Mouse (Mus musculus): ENCODE data around the gene Phf21a. TPM values are rescaled to one million over a fixed set of nuclear protein-coding genes. Genes with fewer than 3 reads are reported as not detected.
A peak's percentile ranks its signal among the peaks of the same experiment; 100 is the strongest.

Gene Phf21a
- polyA plus RNA-seq, 1 experiment from 2014 or later = 44.1 TPM

DNA sequence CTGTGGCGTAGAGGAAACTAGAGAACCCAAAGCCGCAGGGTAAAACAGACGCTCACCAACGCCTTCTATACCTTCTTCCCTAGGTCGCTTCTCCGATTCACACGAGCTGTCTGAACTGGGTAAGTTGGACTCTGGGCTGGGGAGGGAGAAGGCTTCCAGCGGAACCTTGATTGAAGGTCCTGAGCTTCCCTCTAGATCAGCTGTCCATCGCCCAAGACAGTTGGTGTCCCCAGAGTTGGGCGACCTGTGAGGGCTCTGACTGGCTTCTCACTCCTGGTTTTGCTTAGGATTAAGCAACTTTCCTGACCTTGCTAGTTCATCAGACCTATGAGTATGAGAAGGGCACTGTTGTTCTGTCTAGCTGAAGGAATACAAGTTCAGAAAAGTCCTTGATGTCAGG is 282.9 kb downstream of the Phf21a start:
- Histone ChIP-seq H3K4me2 (peak overlapping the region; percentile 94), H3K27me3 (peaks cover 14% of the 10 kb centered on the region), H3K4me3 (replicated peaks) (peak overlapping the region; percentile 72), H3K4me1 (peaks cover 50% of the 10 kb centered on the region), H3K9ac (peak overlapping the region; percentile 74), H3K36me3 (replicated peaks) (peaks cover 32% of the 10 kb centered on the region), H3K27ac (peak overlapping the region; percentile 90), H3K9me3 (no peaks in the 10 kb centered on the region)
- no peak for ATAC-seq (ENCODE audit: low FRiP score)
- 18% methylated on average over 10 of the region's 10 CpGs for WGBS

DNA sequence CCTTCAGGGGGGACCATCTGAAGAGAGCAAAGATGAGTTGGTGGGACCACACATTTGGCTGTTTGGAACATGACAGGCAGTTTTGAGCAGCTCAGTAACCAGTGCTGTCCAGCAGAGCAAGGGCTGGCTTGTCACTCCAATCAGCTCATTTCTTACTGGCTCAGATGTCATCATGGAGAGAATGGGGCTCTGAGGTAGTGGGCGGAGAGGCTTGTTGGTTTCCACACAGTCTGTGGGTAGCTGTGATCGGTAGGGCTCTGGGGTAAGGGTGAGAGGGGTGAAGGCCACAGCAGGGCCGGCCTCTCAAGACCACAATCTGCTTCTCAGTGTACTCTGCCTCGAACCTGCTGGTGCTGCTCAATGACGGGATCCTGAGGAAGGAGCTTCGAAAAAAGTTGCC is 283.4 kb downstream of the Phf21a start:
- Histone ChIP-seq H3K36me3 (replicated peaks) (peaks cover 37% of the 10 kb centered on the region), H3K9me3 (no peaks in the 10 kb centered on the region), H3K27me3 (peaks cover 10% of the 10 kb centered on the region), H3K27ac (no peak overlapping the region), H3K9ac (peak overlapping the region; percentile 74), H3K4me2 (peak overlapping the region; percentile 94), H3K4me1 (peaks cover 44% of the 10 kb centered on the region), H3K4me3 (replicated peaks) (peak overlapping the region; percentile 72)
- 86% methylated on average over 6 of the region's 6 CpGs for WGBS
- ATAC-seq (ENCODE audit: low FRiP score) = no peak

DNA sequence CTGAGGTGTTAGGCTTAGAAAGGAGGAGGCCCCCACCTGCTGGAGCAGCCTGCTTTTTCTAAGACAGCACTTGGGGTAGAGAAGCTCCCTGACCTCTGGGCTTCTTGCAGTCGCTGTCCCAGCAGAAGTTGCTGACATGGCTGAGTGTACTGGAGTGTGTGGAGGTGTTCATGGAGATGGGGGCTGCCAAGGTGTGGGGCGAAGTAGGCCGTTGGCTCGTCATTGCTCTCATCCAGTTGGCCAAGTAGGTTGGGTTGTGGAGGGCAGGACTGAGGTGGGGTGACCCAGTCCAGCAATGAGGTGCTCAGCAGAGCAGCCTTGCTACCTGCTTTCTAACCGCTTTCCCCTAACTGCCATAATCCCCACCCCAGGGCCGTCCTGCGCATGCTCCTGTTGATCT is 284.4 kb downstream of the Phf21a start:
- H3K27ac ChIP-seq = no peak overlapping the region
- WGBS = 93% methylated on average over 7 of the region's 7 CpGs
- 0 out of 2 replicates have a peak, but pooled peaks cover 1% of the 10 kb centered on the region for H3K27me3 ChIP-seq
- peaks cover 47% of the 10 kb centered on the region for H3K36me3 ChIP-seq (replicated peaks)
- H3K9me3 ChIP-seq = no peaks in the 10 kb centered on the region
- no peak overlapping the region for H3K4me2 ChIP-seq
- no peak overlapping the region for H3K9ac ChIP-seq
- peaks cover 34% of the 10 kb centered on the region for H3K4me1 ChIP-seq
- no peak for ATAC-seq (ENCODE audit: low FRiP score)
- no peak overlapping the region for H3K4me3 ChIP-seq (replicated peaks)

DNA sequence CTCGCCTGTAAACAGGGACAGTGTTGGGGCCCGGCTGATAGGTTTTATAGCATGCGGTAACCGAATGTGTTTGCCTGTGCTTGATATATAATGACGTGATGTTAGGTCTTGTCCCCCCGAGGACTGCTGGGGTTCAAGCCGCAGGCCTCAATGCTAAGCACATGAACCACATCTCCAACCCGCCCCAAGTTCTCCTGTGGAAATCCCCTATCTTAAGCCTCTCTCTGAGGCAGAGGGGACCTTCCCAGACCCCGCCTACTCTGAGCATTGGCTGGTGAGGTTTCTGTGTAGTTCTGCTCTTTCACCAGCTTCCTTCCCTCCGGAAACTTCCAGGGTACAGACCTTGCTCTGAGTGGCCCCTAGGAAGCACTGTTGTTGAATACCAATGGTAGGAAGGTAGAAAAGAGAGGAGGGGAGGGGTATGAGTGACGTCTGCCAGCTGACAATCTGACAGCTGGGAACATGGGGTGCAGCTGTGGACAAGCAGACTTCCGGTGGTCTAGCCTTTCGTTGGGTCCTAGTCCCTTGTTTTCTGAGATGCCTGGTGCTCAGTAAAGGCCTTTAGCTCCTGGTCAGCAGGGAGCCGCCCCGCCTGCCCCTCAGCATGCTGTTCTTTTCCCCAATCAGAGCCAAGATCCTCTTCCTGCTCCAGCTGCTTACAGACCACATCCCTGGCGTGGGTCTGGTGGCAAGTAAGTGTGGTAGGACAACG is 287.0 kb downstream of the Phf21a start:
- H3K27ac ChIP-seq = no peak overlapping the region
- H3K27me3 ChIP-seq = no peaks in the 10 kb centered on the region
- H3K4me1 ChIP-seq = peaks cover 12% of the 10 kb centered on the region
- no peak overlapping the region for H3K9ac ChIP-seq
- 85% methylated on average over 17 of the region's 17 CpGs for WGBS
- no peaks in the 10 kb centered on the region for H3K9me3 ChIP-seq
- no peak overlapping the region for H3K4me3 ChIP-seq (replicated peaks)
- no peak overlapping the region for H3K4me2 ChIP-seq
- ATAC-seq (ENCODE audit: low FRiP score) = no peak
- peaks cover 74% of the 10 kb centered on the region for H3K36me3 ChIP-seq (replicated peaks)

DNA sequence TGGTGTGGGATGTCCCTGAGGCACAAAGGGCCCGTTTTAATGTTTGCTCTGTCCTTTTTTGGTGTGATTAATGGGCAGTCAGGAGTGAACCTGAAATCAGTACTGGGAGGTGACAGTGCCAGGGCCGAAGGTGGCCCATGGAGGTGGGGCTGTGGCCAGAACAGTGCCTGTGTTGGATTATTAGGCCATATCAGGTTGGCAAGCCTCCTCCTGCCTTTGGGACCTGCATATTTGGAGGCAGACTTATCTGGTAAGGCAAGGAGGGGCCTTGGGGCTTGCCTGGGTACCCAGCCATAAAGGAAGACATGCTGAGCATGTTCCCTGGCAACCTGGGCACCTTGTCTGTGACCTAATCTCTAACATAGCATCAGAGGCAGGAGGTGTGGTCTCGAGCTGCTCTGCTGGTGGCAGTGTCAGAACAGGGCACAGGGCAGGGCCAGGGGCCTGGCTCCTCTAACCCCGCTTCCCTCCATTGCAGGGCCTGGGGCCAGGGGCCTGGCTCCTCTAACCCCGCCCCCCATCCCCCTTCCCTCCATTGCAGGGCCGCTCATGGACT is 287.7 kb downstream of the Phf21a start:
- no peak overlapping the region for H3K27ac ChIP-seq
- WGBS = 84% methylated on average over 6 of the region's 6 CpGs
- peaks cover 80% of the 10 kb centered on the region for H3K36me3 ChIP-seq (replicated peaks)

DNA sequence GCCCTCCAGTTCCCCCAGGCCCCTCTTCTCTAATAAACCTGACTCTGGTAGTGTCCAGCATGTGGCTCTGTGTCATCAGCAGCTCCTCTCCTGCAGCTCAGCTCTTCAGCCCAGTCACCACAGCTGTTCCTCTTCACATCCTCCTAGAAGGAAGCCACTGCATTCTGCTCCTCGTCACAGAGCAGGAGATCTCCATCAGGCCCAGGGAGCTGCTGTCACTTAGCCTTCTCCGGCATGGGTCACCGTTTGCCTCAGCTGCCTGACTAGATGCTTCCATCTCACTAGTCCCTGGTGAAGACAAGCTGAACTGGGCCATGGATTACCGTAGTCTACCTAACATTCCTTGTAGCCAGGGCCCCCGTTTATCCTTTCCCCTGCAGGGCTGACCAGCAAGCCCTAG is 288.2 kb downstream of the Phf21a start:
- Histone ChIP-seq H3K4me2 (no peak overlapping the region), H3K4me3 (replicated peaks) (no peak overlapping the region), H3K4me1 (peaks cover 5% of the 10 kb centered on the region), H3K36me3 (replicated peaks) (peaks cover 86% of the 10 kb centered on the region), H3K27me3 (no peaks in the 10 kb centered on the region), H3K9me3 (no peaks in the 10 kb centered on the region), H3K9ac (no peak overlapping the region), H3K27ac (no peak overlapping the region)
- ATAC-seq (ENCODE audit: low FRiP score) = no peak
- 90% methylated on average over 5 of the region's 5 CpGs for WGBS

More for the DNA sequence above, 287.7 kb downstream of the Phf21a start:
- Histone ChIP-seq H3K4me1 (peaks cover 10% of the 10 kb centered on the region), H3K4me3 (replicated peaks) (no peak overlapping the region), H3K27me3 (no peaks in the 10 kb centered on the region), H3K9me3 (no peaks in the 10 kb centered on the region), H3K9ac (no peak overlapping the region), H3K4me2 (no peak overlapping the region)
- ATAC-seq (ENCODE audit: low FRiP score) = no peak

DNA sequence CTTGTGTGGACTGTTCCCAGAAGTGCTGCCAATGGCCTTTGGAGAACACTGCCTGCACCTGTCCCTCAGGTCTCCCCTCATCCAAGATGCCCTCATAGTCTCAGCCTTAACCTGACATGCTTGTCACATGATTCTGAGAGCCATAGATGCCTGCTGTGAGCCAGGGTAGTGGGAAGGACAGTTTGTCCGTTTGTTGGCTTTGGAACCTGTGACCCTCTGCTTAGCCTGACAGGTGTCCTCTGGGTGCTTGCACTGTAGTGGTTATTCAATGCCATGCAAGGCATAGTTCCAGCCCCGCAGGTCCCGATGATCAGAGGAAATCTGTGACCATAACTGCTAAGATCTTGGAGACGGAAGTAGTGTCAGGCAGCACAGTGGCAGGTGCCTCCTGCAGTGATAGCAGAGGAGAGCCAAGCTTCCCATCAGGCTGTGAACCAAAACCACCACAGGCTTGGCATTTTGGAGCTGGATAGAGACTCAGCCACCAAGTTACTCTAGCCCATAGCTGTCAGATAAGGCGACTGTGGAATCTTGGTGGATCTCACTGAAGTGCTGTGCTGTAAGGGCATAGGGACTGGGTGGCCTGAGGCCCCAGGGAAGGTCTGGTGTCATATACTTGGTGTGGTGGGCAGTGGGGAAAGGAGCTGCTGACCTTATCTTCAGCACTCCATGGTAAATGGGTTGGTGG is 289.1 kb downstream of the Phf21a start, which contains the start of gene 1700029I15Rik:
Gene 1700029I15Rik (plus strand): TSS at position 638 of the 688 bp plus-strand sequence.
- ATAC-seq (ENCODE audit: low FRiP score) = no peak
- H3K9ac ChIP-seq = no peak within 1 kb of the TSS
- no peaks in the 10 kb centered on the region for H3K27me3 ChIP-seq
- H3K36me3 ChIP-seq (replicated peaks) = peaks cover 95% of the 10 kb centered on the region
- no peak within 1 kb of the TSS for H3K27ac ChIP-seq
- no peaks in the 10 kb centered on the region for H3K4me1 ChIP-seq
- WGBS = 86% methylated on average over 5 of the region's 5 CpGs
- H3K4me3 ChIP-seq (replicated peaks) = no peak within 1 kb of the TSS
- no peaks in the 10 kb centered on the region for H3K9me3 ChIP-seq
- H3K4me2 ChIP-seq = no peak within 1 kb of the TSS

DNA sequence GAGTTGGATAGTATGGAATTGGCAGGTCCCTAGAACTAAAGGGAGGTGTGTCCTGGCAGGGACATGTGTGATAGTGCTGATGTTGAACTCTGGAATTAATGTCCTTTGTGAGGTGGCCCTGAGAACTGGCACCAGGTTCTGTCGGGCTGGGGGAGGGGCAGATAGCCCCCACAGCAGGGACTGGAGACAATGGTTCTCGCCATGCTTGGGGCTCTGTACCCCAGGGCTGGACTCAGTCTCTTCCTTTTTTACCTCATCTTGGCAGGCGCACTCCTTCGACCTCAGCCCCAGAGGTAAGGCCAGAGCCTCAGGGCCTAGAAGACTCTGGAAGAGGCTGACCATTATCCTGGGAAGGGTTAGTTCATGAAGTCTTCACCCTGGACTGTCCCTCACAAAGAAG is 289.8 kb downstream of the Phf21a start:
- Histone ChIP-seq H3K36me3 (replicated peaks) (peaks cover 99% of the 10 kb centered on the region), H3K27ac (no peak overlapping the region), H3K4me3 (replicated peaks) (no peak overlapping the region), H3K27me3 (no peaks in the 10 kb centered on the region), H3K4me2 (no peak overlapping the region), H3K9ac (no peak overlapping the region), H3K4me1 (peaks cover 5% of the 10 kb centered on the region), H3K9me3 (no peaks in the 10 kb centered on the region)
- no peak for ATAC-seq (ENCODE audit: low FRiP score)
- 85% methylated on average over 4 of the region's 4 CpGs for WGBS

DNA sequence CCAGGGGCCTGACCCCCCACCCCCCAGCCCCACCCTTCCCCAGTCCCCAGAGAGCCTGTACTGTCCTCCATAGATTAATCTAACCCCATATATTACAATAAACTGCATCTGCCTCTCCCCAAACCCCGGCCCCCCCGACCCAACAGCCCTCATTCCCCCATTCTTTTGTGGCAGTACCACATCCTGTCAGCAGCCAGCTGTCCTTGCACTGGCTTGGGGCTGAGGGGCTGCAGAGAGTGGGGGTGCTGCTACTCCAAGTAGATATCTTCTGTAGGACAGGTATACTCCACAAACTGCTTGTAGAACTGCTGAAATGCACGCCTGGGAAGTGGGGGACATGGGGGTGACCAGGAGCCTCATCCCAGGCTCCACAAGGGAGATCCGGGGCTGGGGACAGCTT is 291.2 kb downstream of the Phf21a start:
- 78% methylated on average over 4 of the region's 4 CpGs for whole genome bisulfite sequencing
- Histone ChIP-seq H3K27me3 (no peaks in the 10 kb centered on the region), H3K27ac (no peak overlapping the region), H3K9ac (no peak overlapping the region), H3K9me3 (no peaks in the 10 kb centered on the region), H3K36me3 (replicated peaks) (peaks cover 88% of the 10 kb centered on the region), H3K4me1 (peaks cover 16% of the 10 kb centered on the region), H3K4me3 (replicated peaks) (no peak overlapping the region), H3K4me2 (no peak overlapping the region)
- ATAC-seq (ENCODE audit: low FRiP score) = no peak

DNA sequence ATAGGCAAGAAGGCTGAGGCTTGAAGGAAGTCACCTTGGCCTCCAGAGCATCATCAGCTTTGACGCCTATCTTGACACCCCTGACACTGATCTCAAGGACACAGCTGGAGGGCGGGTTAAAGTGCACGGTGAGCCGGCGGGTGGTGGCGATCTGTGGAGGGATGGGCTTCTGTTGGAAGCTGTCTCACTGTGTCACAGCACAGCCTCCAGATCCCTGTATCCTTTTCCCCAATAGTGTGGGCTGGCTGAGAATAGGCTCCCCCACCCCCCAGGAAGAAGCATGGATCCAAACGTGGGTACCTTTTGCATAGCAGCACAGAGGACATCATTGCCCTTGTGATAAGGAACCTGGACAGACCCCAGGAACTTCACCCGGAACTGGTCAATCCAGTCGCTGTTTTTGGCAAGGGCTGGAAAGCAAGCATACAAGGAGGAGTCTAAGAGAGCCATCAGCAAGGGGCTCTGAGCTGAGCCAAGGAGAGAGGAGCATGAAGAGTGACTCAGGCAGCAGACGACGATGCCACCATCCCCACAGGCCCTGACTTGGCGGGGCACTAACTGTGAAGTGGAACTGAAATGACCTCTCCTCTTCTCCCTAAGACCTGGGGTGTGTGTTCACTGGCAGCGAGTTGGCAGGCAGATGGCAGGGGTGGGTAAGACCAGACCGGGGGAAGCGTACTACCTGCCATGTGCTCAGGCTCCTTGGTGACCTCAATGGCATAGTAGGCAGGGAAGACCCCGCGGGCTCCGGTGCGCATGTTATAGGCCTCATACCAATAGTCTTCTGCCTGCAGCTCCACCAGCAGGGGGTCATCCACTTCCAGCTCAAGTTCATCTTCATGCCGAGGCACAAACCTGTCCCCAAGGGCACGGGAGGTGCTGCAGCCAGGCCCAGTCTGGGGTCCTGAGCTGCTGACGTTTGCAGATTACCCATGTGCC is 292.5 kb downstream of the Phf21a start:
- Histone ChIP-seq H3K27me3 (no peaks in the 10 kb centered on the region), H3K4me2 (no peak overlapping the region), H3K9me3 (no peaks in the 10 kb centered on the region), H3K4me1 (peaks cover 25% of the 10 kb centered on the region), H3K27ac (no peak overlapping the region), H3K4me3 (replicated peaks) (no peak overlapping the region), H3K9ac (no peak overlapping the region), H3K36me3 (replicated peaks) (peaks cover 75% of the 10 kb centered on the region)
- ATAC-seq (ENCODE audit: low FRiP score) = no peak
- 88% methylated on average over 22 of the region's 22 CpGs for WGBS

DNA sequence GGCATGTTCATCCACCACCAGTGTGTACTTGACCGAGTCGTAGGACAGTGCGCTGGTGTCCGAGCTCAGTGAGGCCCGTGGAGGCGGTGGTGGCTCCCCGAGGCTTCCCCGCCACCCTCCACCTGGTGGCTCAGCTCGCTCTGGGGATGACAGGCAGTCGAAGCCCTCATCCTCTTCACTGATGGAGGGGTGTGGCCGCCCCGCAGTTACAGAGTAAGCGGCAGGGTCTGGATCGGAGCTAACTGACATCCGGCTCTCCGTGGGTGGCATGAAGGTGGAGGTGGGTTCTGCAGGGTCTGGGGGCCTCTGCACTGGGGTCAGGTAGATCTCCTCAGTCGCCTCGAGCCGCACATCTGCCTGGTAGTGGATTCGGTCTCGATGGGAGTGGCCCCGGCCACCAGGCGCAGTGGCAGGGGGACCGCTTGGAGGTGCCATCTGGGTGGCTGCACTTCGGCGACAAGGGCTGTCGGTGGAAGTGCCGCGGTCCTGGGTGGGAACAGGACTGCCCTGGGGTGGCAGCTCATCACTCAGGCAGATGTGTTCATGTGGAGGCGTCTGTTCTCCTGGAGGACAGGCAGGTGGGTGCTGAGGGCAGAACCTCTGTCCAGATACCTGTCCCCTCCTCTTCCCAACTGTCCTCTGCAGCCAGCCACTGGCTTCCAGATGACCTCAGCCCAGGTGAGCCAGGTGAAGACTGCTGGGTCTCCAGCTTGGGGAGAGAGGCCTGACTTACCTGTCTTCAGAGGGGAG is 294.1 kb downstream of the Phf21a start:
- no peak for ATAC-seq (ENCODE audit: low FRiP score)
- Histone ChIP-seq H3K27ac (no peak overlapping the region), H3K4me3 (replicated peaks) (no peak overlapping the region), H3K4me1 (peaks cover 41% of the 10 kb centered on the region), H3K4me2 (no peak overlapping the region; the same call in 1 of the 2 replicates), H3K9ac (no peak overlapping the region), H3K36me3 (replicated peaks) (peaks cover 59% of the 10 kb centered on the region), H3K27me3 (no peaks in the 10 kb centered on the region), H3K9me3 (no peaks in the 10 kb centered on the region)
- 90% methylated on average over 30 of the region's 30 CpGs for WGBS
